Mouse (Mus musculus) forebrain, embryonic 13.5 days (tissue): Measurements from ENCODE around the gene Trim46. TPM values are rescaled to one million over a fixed set of nuclear protein-coding genes. Genes with fewer than 3 reads are reported as not detected.

Experiments used
- ATAC-seq: fragments of 200-750 bp; cut with Nextera tagmentation; 2 replicates; pipeline ENCODE4 v1.8.0; 2017
- H3K27ac ChIP-seq: fragments of 300-500 bp; sonication (generic); 2 replicates; pipeline ENCODE4 v1.5.1; 2015; ENCODE audit warnings: inconsistent platforms, mild to moderate bottlenecking, moderate library complexity
- H3K27me3 ChIP-seq: fragments of 300-500 bp; sonication (generic); 2 replicates; pipeline ENCODE4 v1.6.1; 2015; ENCODE audit warnings: mild to moderate bottlenecking, inconsistent platforms
- H3K36me3 ChIP-seq: fragments of 300-500 bp; sonication (generic); 2 replicates; pipeline ENCODE4 v1.6.1; 2015; ENCODE audit warnings: mild to moderate bottlenecking, inconsistent platforms; ENCODE audit not compliant: poor library complexity, severe bottlenecking
- H3K4me1 ChIP-seq: fragments of 300-500 bp; sonication (generic); 2 replicates; pipeline ENCODE4 v1.6.1; 2015; ENCODE audit warnings: inconsistent platforms
- H3K4me2 ChIP-seq: fragments of 300-500 bp; sonication (generic); 2 replicates; pipeline ENCODE4 v1.6.1; 2015; ENCODE audit warnings: inconsistent platforms, mild to moderate bottlenecking, moderate library complexity
- H3K4me3 ChIP-seq: fragments of 300-500 bp; sonication (generic); 2 replicates; pipeline ENCODE4 v1.5.1; 2015; ENCODE audit warnings: mild to moderate bottlenecking, inconsistent platforms
- H3K9ac ChIP-seq: fragments of 300-500 bp; sonication (generic); 2 replicates; pipeline ENCODE4 v1.6.1; 2015; ENCODE audit warnings: mild to moderate bottlenecking, inconsistent platforms
- H3K9me3 ChIP-seq: fragments of 300-500 bp; sonication (generic); replicated peaks from 2 replicates; pipeline ENCODE4 v1.6.1; 2016; ENCODE audit warnings: inconsistent platforms
- WGBS: fragments of 180-500 bp; shearing (Covaris S2); methylation state at CpG from one replicate; pipeline ENCODE4 v1.1.7; 2015; 5-methylcytosine and 5-hydroxymethylcytosine counted together
- polyA plus RNA-seq: library from polyadenylated mRNA; unstranded; fragments of >200 nt; fragmentation: Nextera tagmentation; extraction: Ambion mirVana; gene quantifications from 2 replicates; pipeline ENCODE4 v1.2.1, GENCODE M21; 2015

The Trim46 gene
- polyA plus RNA-seq, result 36.6 and 43.2 TPM in 2 replicates

GRCm38 (mm10) chr3:89246261-89247100 is at the start of gene Trim46:
Trim46 (minus strand) TSS chr3:89246309.
- Histone ChIP-seq H3K4me1 (peaks cover 61% of the 10 kb centered on the region), H3K9ac (peak within 1 kb of the TSS; percentile 86), H3K27me3 (peaks cover 6% of the 10 kb centered on the region; the same call in 1 of the 2 replicates), H3K9me3 (no peaks in the 10 kb centered on the region), H3K4me2 (peak within 1 kb of the TSS; percentile 97), H3K36me3 (peaks cover 32% of the 10 kb centered on the region), H3K4me3 (peak within 1 kb of the TSS; percentile 74), H3K27ac (peak within 1 kb of the TSS; percentile 94)
- WGBS, result under 1% methylated on average over 42 of the region's 42 CpGs
- peak; percentile 68 for ATAC-seq

GRCm38 (mm10) chr3:89295685-89296230 is 49.6 kb upstream of the Trim46 start:
- Histone ChIP-seq H3K27ac (no peak overlapping the region), H3K36me3 (no peaks in the 10 kb centered on the region), H3K9me3 (no peaks in the 10 kb centered on the region), H3K4me1 (peaks cover 8% of the 10 kb centered on the region; the same call in 1 of the 2 replicates), H3K27me3 (peaks cover 16% of the 10 kb centered on the region), H3K9ac (no peak overlapping the region), H3K4me3 (no peak overlapping the region), H3K4me2 (no peak overlapping the region)
- ATAC-seq, result no peak
- 84% methylated on average over 8 of the region's 8 CpGs for WGBS

GRCm38 (mm10) chr3:89294195-89294594 is 48.1 kb upstream of the Trim46 start:
- H3K27ac ChIP-seq, result no peak overlapping the region
- WGBS, result 77% methylated on average over 5 of the region's 5 CpGs

GRCm38 (mm10) chr3:89293247-89293918 is 47.3 kb upstream of the Trim46 start:
- Histone ChIP-seq H3K4me2 (no peak overlapping the region), H3K27me3 (no peaks in the 10 kb centered on the region), H3K27ac (no peak overlapping the region), H3K4me1 (no peaks in the 10 kb centered on the region), H3K9me3 (no peaks in the 10 kb centered on the region), H3K36me3 (no peaks in the 10 kb centered on the region), H3K4me3 (no peak overlapping the region), H3K9ac (no peak overlapping the region)
- WGBS, result 94% methylated on average over 11 of the region's 11 CpGs
- no peak for ATAC-seq

More at GRCm38 (mm10) chr3:89294195-89294594, 48.1 kb upstream of the Trim46 start:
- H3K4me2 ChIP-seq, result no peak overlapping the region
- no peak overlapping the region for H3K9ac ChIP-seq
- no peak for ATAC-seq
- H3K9me3 ChIP-seq, result no peaks in the 10 kb centered on the region
- no peaks in the 10 kb centered on the region for H3K36me3 ChIP-seq
- H3K27me3 ChIP-seq, result peaks cover 6% of the 10 kb centered on the region
- no peaks in the 10 kb centered on the region for H3K4me1 ChIP-seq
- H3K4me3 ChIP-seq, result no peak overlapping the region

- Histone ChIP-seq H3K4me3 (no peak overlapping the region), H3K27ac (no peak overlapping the region), H3K4me1 (no peaks in the 10 kb centered on the region), H3K4me2 (no peak overlapping the region), H3K9ac (no peak overlapping the region), H3K9me3 (no peaks in the 10 kb centered on the region), H3K27me3 (no peaks in the 10 kb centered on the region), H3K36me3 (no peaks in the 10 kb centered on the region)
- WGBS, result 60% methylated on average over 5 of the region's 5 CpGs
- ATAC-seq, result no peak
Observed at GRCm38 (mm10) chr3:89292303-89292702, 46.2 kb upstream of the Trim46 start.

GRCm38 (mm10) chr3:89291874-89292273 is 45.8 kb upstream of the Trim46 start:
- H3K4me2 ChIP-seq, result no peak overlapping the region
- H3K27me3 ChIP-seq, result no peaks in the 10 kb centered on the region
- 82% methylated on average over 10 of the region's 10 CpGs for WGBS
- no peak overlapping the region for H3K9ac ChIP-seq
- H3K9me3 ChIP-seq, result no peaks in the 10 kb centered on the region
- H3K27ac ChIP-seq, result no peak overlapping the region
- no peaks in the 10 kb centered on the region for H3K4me1 ChIP-seq
- H3K36me3 ChIP-seq, result no peaks in the 10 kb centered on the region
- H3K4me3 ChIP-seq, result no peak overlapping the region
- no peak for ATAC-seq

GRCm38 (mm10) chr3:89288503-89288928 is 42.4 kb upstream of the Trim46 start:
- WGBS, result 69% methylated on average over 7 of the region's 7 CpGs
- no peak for ATAC-seq
- Histone ChIP-seq H3K9me3 (no peaks in the 10 kb centered on the region), H3K9ac (no peak overlapping the region), H3K36me3 (no peaks in the 10 kb centered on the region), H3K4me3 (no peak overlapping the region), H3K27ac (no peak overlapping the region), H3K4me1 (no peaks in the 10 kb centered on the region), H3K4me2 (no peak overlapping the region), H3K27me3 (no peaks in the 10 kb centered on the region)

GRCm38 (mm10) chr3:89287286-89287685 is 41.2 kb upstream of the Trim46 start:
- no peak overlapping the region for H3K4me3 ChIP-seq
- H3K27ac ChIP-seq, result no peak overlapping the region
- H3K4me1 ChIP-seq, result no peaks in the 10 kb centered on the region
- 56% methylated on average over 5 of the region's 5 CpGs for WGBS
- no peak for ATAC-seq
- H3K9me3 ChIP-seq, result no peaks in the 10 kb centered on the region
- H3K27me3 ChIP-seq, result no peaks in the 10 kb centered on the region
- H3K36me3 ChIP-seq, result no peaks in the 10 kb centered on the region
- H3K4me2 ChIP-seq, result no peak overlapping the region
- no peak overlapping the region for H3K9ac ChIP-seq

GRCm38 (mm10) chr3:89285526-89285925 is 39.4 kb upstream of the Trim46 start:
- H3K4me3 ChIP-seq, result no peak overlapping the region
- no peak overlapping the region for H3K4me2 ChIP-seq
- no peaks in the 10 kb centered on the region for H3K9me3 ChIP-seq
- H3K27me3 ChIP-seq, result peaks cover 15% of the 10 kb centered on the region
- WGBS, result 52% methylated on average over 2 of the region's 2 CpGs
- H3K27ac ChIP-seq, result no peak overlapping the region
- H3K4me1 ChIP-seq, result peaks cover 13% of the 10 kb centered on the region
- no peak for ATAC-seq
- H3K36me3 ChIP-seq, result no peaks in the 10 kb centered on the region
- no peak overlapping the region for H3K9ac ChIP-seq

- H3K4me1 ChIP-seq, result peaks cover 26% of the 10 kb centered on the region
- no peak overlapping the region for H3K4me3 ChIP-seq
- H3K4me2 ChIP-seq, result no peak overlapping the region
- H3K9me3 ChIP-seq, result no peaks in the 10 kb centered on the region
- 95% methylated on average over 3 of the region's 3 CpGs for WGBS
- ATAC-seq, result no peak
- no peak overlapping the region for H3K27ac ChIP-seq
- no peaks in the 10 kb centered on the region for H3K36me3 ChIP-seq
- H3K27me3 ChIP-seq, result peaks cover 21% of the 10 kb centered on the region
- H3K9ac ChIP-seq, result no peak overlapping the region
Observed at GRCm38 (mm10) chr3:89284261-89284660, 38.2 kb upstream of the Trim46 start.

GRCm38 (mm10) chr3:89282291-89282643 is 36.2 kb upstream of the Trim46 start:
- H3K4me3 ChIP-seq, result no peak overlapping the region
- H3K36me3 ChIP-seq, result no peaks in the 10 kb centered on the region
- peaks cover 40% of the 10 kb centered on the region for H3K27me3 ChIP-seq
- WGBS, result 28% methylated on average over 4 of the region's 4 CpGs
- ATAC-seq, result no peak
- H3K27ac ChIP-seq, result no peak overlapping the region
- no peak overlapping the region for H3K9ac ChIP-seq
- peaks cover 33% of the 10 kb centered on the region for H3K4me1 ChIP-seq
- H3K4me2 ChIP-seq, result no peak overlapping the region
- no peaks in the 10 kb centered on the region for H3K9me3 ChIP-seq
